Mouse (Mus musculus): ENCODE data around the gene Akap13. TPM values are rescaled to one million over a fixed set of nuclear protein-coding genes. Genes with fewer than 3 reads are reported as not detected.

Akap13 gene
- total and polyA plus RNA-seq, 3 experiments: 11.4 to 32.5 (median 27.7) TPM

DNA sequence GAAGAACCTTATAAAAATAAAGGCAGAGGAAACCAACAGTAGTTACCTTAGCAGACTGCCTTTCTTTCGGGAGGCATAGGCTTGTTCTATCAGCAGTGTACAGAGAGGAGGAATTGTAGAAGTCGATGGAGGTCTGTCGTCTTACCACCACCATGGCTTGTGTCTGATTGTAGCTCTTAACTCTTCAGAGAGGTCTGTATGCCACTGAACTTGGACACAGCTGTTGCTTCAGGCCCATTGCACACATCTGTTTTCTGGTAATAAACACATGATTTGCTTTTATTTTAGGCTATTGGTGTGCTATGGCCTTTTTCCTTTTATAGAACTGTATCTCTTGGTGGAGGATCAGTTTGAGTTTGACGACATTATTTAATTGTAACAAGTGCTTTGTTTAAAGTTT, 51.3 kb downstream of the Akap13 start:
- in situ Hi-C loops (cut with MboI; ENCODE audit: low pct_ligation_motif_present, low pct_unique_long_range_greater_than_20kb, low sequenced_read_pairs): loop anchor here (10.0 kb wide), 1 partner anchor 48 kb away; no protein-coding TSS in a partner anchor
- Histone ChIP-seq H3K4me2 (ENCODE audit: insufficient read depth, low read depth, poor library complexity, severe bottlenecking) (no peak overlapping the region), H3K9ac (ENCODE audit: insufficient read depth, low read depth) (no peak overlapping the region), H3K36me3 (replicated peaks in 1 of 2; ENCODE audit: control insufficient read depth in 1 of 2, insufficient read depth in 1 of 2, low read length in 1 of 2) (peaks cover 0 to 5% of the 10 kb centered on the region in 2 experiments), H3K27me3 (replicated peaks) (no peaks in the 10 kb centered on the region), H3K27ac (ENCODE audit: insufficient read depth, low read depth) (no peak overlapping the region), H3K9me3 (replicated peaks; ENCODE audit: low read length) (no peaks in the 10 kb centered on the region), H3K4me1 (ENCODE audit: control insufficient read depth in 1 of 2, insufficient read depth in 2 of 2) (no peaks in the 10 kb centered on the region), H3K79me2 (replicated peaks; ENCODE audit: control insufficient read depth, extremely low read depth, insufficient read depth, poor library complexity, severe bottlenecking) (no peaks in the 10 kb centered on the region; the same call in 1 of the 2 replicates), H3K4me3 (replicated peaks in 1 of 3; ENCODE audit: low read depth in 2 of 3, low read length in 2 of 3, poor library complexity in 1 of 3) (no peak overlapping the region)
- DNase-seq (ENCODE audit: extremely low read depth): no peak
- TF ChIP-seq MAX (IDR thresholded peaks at IDR 0.05; ENCODE audit: low read length): no peak
- no peak for TF ChIP-seq POLR2A (IDR thresholded peaks at IDR 0.05; ENCODE audit: low read depth, low read length)
- TF ChIP-seq USF2 (conservative IDR thresholded peaks at IDR 0.05; ENCODE audit: low read depth, low read length): no peak
- no peak for TF ChIP-seq CHD2 (IDR thresholded peaks at IDR 0.05; ENCODE audit: low read length)
- no peak for TF ChIP-seq NELFE (IDR thresholded peaks at IDR 0.05; ENCODE audit: low read depth, low read length)
- no peak for TF ChIP-seq ZKSCAN1 (IDR thresholded peaks at IDR 0.05; ENCODE audit: borderline replicate concordance, low read depth, low read length)
- no peak for TF ChIP-seq PAX5 (IDR thresholded peaks at IDR 0.05; ENCODE audit: low read length)
- no peak for TF ChIP-seq MAZ (IDR thresholded peaks at IDR 0.05; ENCODE audit: low read depth, low read length)
- no peak for TF ChIP-seq TBP (conservative IDR thresholded peaks at IDR 0.05; ENCODE audit: low read depth, low read length)
- dilution Hi-C loops (cut with MboI; ENCODE audit: extremely low pct_ligation_motif_present, extremely low pct_unique_long_range_greater_than_20kb, low sequenced_read_pairs): no loop called here

DNA sequence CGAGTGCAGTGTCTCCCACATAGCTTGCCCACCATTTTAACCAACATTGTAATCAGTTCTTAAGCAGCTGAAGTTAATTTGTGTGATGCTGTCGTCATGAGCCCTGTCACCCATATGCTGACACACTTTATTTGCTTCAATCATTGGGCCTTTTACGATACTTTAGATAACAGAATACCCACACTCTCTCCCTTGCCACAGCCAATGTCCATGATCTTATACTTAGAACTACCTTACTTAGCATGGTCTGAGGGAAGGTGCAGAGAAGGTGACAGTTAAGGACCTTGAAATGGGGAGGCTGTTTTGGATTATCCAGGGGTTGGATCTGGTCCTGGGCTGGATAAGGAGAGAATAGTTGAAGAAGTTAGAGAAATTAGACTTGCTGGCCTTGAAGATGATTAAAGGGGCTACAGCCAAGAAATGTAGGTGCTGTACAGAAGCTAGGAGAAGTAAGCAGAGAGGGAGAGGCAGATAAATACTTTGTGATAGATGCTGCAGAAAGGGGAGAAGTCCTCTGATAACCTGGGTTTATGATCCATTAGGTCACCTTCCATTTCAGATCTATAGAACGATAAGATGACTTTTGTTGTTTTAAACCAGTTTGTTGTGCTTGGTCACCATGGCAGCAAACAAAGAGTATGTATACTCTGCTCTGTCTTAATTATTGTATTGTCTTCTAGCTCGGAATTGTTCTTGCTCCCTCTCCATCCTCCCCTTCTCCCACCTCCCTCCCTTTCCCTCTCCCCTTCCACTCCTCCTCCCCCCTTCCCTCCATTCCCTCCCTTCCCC, 53.9 kb downstream of the Akap13 start:
- DNase-seq (ENCODE audit: extremely low read depth): no peak
- H3K27me3 ChIP-seq (replicated peaks): no peaks in the 10 kb centered on the region
- H3K79me2 ChIP-seq (replicated peaks; ENCODE audit: control insufficient read depth, extremely low read depth, insufficient read depth, poor library complexity, severe bottlenecking): no peaks in the 10 kb centered on the region
- H3K9me3 ChIP-seq (replicated peaks; ENCODE audit: low read length): no peaks in the 10 kb centered on the region
- peaks cover 0 to 8% of the 10 kb centered on the region in 2 experiments for H3K36me3 ChIP-seq (replicated peaks in 1 of 2; ENCODE audit: control insufficient read depth in 1 of 2, insufficient read depth in 1 of 2, low read length in 1 of 2)
- no peak overlapping the region for H3K4me2 ChIP-seq (ENCODE audit: insufficient read depth, low read depth, poor library complexity, severe bottlenecking)
- H3K4me3 ChIP-seq (replicated peaks in 1 of 3; ENCODE audit: low read depth in 2 of 3, low read length in 2 of 3, poor library complexity in 1 of 3): no peak overlapping the region
- no peak overlapping the region for H3K9ac ChIP-seq (ENCODE audit: insufficient read depth, low read depth)
- TF ChIP-seq UBTF (IDR thresholded peaks at IDR 0.05; ENCODE audit: low read depth, low read length) (no peak), ETS1 (conservative IDR thresholded peaks at IDR 0.05; ENCODE audit: low read depth, low read length) (no peak), SMC3 (IDR thresholded peaks at IDR 0.05; ENCODE audit: low read depth, low read length) (no peak), MAX (IDR thresholded peaks at IDR 0.05; ENCODE audit: low read length) (no peak), MYC (IDR thresholded peaks at IDR 0.05; ENCODE audit: low read depth, low read length) (no peak), KAT2A (IDR thresholded peaks at IDR 0.05; ENCODE audit: insufficient replicate concordance, low read length) (no peak), BHLHE40 (IDR thresholded peaks at IDR 0.05; ENCODE audit: low read depth, low read length) (no peak), TBP (conservative IDR thresholded peaks at IDR 0.05; ENCODE audit: low read depth, low read length) (no peak), NRF1 (IDR thresholded peaks at IDR 0.05; ENCODE audit: low read depth, low read length) (no peak)
- in situ Hi-C loops (cut with MboI; ENCODE audit: low pct_ligation_motif_present, low pct_unique_long_range_greater_than_20kb, low sequenced_read_pairs): loop anchor here (10.0 kb wide), 1 partner anchor 46 kb away; no protein-coding TSS in a partner anchor
- dilution Hi-C loops (cut with MboI; ENCODE audit: extremely low pct_ligation_motif_present, extremely low pct_unique_long_range_greater_than_20kb, low sequenced_read_pairs): no loop called here
- no peak overlapping the region for H3K27ac ChIP-seq (ENCODE audit: insufficient read depth, low read depth)
- H3K4me1 ChIP-seq (ENCODE audit: control insufficient read depth in 1 of 2, insufficient read depth in 2 of 2): no peaks in the 10 kb centered on the region
